Mouse (Mus musculus): ENCODE results near the gene Mturn. TPM values are rescaled to one million over a fixed set of nuclear protein-coding genes. Genes with fewer than 3 reads are reported as not detected.
A peak's percentile ranks its signal among the peaks of the same experiment; 100 is the strongest.

The Mturn gene
- polyA plus RNA-seq, 1 experiment, result 1.4 TPM

- TF ChIP-seq POLR2A (IDR thresholded peaks at IDR 0.05; ENCODE audit: insufficient read length, low read depth), result no peak
- no peak for TF ChIP-seq MYOG (IDR thresholded peaks at IDR 0.05; ENCODE audit: control insufficient read depth in 1 of 3, insufficient read depth in 1 of 3, insufficient read length in 2 of 3, low read depth in 2 of 3)
- TF ChIP-seq MYOD1 (IDR thresholded peaks at IDR 0.05; ENCODE audit: control insufficient read depth in 1 of 3, insufficient read length in 2 of 3, low read depth in 2 of 3), result no peak
- TF ChIP-seq CEBPB (IDR thresholded peaks at IDR 0.05; ENCODE audit: insufficient read depth, poor library complexity, severe bottlenecking), result no peak
- no peak for TF ChIP-seq POLR2AphosphoS2 (IDR thresholded peaks at IDR 0.05; ENCODE audit: insufficient read length, low read depth)
- H3ac ChIP-seq (ENCODE audit: control insufficient read depth, insufficient read length), result no peak overlapping the region
- no peaks in the 10 kb centered on the region for H3K79me2 ChIP-seq (ENCODE audit: control insufficient read depth, insufficient read depth)
- H3K36me3 ChIP-seq (ENCODE audit: control insufficient read depth, insufficient read depth), result no peaks in the 10 kb centered on the region
- H3K4me2 ChIP-seq (ENCODE audit: low read depth), result no peak overlapping the region
- no peak overlapping the region for H3K4me3 ChIP-seq
- H3K27me3 ChIP-seq (ENCODE audit: control insufficient read depth, insufficient read depth, insufficient read length), result no peaks in the 10 kb centered on the region
Observed at GRCm38 (mm10) chr6:54691368-54692116, 10.1 kb downstream of the Mturn start.

DNA sequence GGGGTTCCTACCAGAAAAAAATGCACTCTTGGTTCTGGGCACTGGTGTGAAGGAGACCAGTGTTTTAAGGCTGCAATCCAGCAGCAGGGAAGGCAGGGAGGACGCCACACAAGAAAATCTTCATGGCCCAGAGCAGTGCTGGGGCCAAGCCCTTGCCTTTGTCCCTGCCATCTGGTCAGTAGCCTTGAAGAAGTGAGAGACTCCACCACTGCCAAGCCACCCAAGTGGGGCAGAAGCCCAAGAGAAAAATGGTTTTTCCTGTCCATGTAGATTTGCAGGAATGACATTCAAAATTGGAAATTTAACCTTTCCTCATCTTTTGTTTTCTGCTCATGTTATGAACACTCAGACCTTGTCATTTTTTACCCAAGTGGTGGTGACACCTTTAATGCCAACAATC lies 10.8 kb downstream of the Mturn start:
- Histone ChIP-seq H3ac (ENCODE audit: control insufficient read depth, insufficient read length) (no peak overlapping the region), H3K36me3 (ENCODE audit: control insufficient read depth, insufficient read depth) (no peaks in the 10 kb centered on the region), H3K4me2 (ENCODE audit: low read depth) (no peak overlapping the region), H3K4me3 (no peak overlapping the region), H3K27me3 (ENCODE audit: control insufficient read depth, insufficient read depth, insufficient read length) (no peaks in the 10 kb centered on the region), H3K79me2 (ENCODE audit: control insufficient read depth, insufficient read depth) (no peaks in the 10 kb centered on the region)
- TF ChIP-seq MYOD1 (IDR thresholded peaks at IDR 0.05; ENCODE audit: control insufficient read depth in 1 of 3, insufficient read length in 2 of 3, low read depth in 2 of 3), result no peak
- TF ChIP-seq SRF (IDR thresholded peaks at IDR 0.05; ENCODE audit: control insufficient read depth, insufficient read length, low read depth), result no peak
- no peak for TF ChIP-seq POLR2A (IDR thresholded peaks at IDR 0.05; ENCODE audit: insufficient read length, low read depth)
- TF ChIP-seq E2F4 (IDR thresholded peaks at IDR 0.05; ENCODE audit: insufficient read depth), result no peak

DNA sequence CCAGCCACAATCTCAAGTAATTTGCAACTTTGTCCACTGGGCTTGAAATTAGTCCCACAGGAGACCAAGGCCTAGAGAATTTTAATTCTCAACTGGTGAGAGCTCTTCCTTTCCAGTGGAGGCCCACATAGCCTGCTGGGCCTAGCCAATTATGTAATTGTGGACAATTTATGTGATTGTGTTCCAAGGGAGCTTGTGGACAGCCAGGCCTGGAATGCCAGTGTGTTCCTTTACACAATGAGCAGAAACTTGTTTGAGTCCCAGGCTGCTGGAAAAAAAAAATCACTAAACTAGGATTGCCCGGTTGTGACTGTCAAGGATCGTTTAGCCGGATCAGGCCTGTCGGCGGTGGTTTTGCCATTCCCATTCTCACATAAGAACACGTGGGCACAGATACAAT lies 11.9 kb downstream of the Mturn start:
- H3K4me3 ChIP-seq, result no peak overlapping the region
- H3K79me2 ChIP-seq (ENCODE audit: control insufficient read depth, insufficient read depth), result no peaks in the 10 kb centered on the region
- no peaks in the 10 kb centered on the region for H3K27me3 ChIP-seq (ENCODE audit: control insufficient read depth, insufficient read depth, insufficient read length)
- H3ac ChIP-seq (ENCODE audit: control insufficient read depth, insufficient read length), result no peak overlapping the region
- TF ChIP-seq CEBPB (IDR thresholded peaks at IDR 0.05; ENCODE audit: insufficient read depth, poor library complexity, severe bottlenecking) (no peak), USF1 (IDR thresholded peaks at IDR 0.05; ENCODE audit: low read depth) (no peak), MYOG (IDR thresholded peaks at IDR 0.05; ENCODE audit: control insufficient read depth in 1 of 3, insufficient read depth in 1 of 3, insufficient read length in 2 of 3, low read depth in 2 of 3) (no peak), MYOD1 (IDR thresholded peaks at IDR 0.05; ENCODE audit: control insufficient read depth in 1 of 3, insufficient read length in 2 of 3, low read depth in 2 of 3) (no peak), POLR2AphosphoS2 (IDR thresholded peaks at IDR 0.05; ENCODE audit: insufficient read length, low read depth) (no peak), REST (IDR thresholded peaks at IDR 0.05; ENCODE audit: insufficient read depth, insufficient read length) (no peak), TCF12 (IDR thresholded peaks at IDR 0.05; ENCODE audit: insufficient read depth, poor library complexity, severe bottlenecking) (no peak), SRF (IDR thresholded peaks at IDR 0.05; ENCODE audit: control insufficient read depth, insufficient read length, low read depth) (no peak)
- H3K4me2 ChIP-seq (ENCODE audit: low read depth), result no peak overlapping the region
- H3K36me3 ChIP-seq (ENCODE audit: control insufficient read depth, insufficient read depth), result no peaks in the 10 kb centered on the region

DNA sequence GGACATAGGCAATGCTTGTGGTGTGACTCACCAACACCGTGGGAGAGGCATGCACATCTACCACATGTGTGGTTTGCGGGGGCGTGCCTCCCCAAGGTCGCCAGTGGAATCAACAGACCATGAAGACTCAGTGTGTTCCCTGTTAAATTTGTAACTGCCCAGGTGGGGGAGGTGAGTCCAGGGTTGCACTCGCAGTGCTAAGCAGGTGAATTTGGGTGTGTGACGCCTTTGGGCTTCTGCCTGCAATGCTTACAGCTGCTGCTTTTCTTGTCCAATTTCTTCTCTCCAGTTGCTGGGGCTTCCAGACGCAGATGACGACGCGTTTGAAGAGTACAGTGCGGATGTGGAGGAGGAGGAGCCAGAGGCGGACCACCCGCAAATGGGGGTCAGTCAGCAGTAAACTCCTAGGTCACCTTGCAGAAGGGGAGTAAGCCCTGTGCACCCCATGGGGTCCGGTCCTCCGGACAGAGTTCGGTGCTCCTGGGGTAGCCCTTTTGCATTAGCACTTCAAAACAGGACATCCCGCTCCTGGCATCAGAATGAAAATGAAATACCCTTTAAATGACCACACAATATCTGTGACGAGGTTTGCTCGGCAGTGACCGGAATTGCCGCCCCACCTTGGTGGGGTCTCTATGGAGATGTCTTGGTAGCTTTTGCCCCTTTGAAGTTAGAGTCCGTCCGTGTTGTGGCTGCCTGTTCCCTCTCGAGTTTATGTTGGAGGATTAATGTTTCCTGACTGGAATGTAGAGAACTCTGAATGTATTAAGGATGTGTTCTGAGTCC lies 17.5 kb downstream of the Mturn start:
- Histone ChIP-seq H3K36me3 (ENCODE audit: control insufficient read depth, insufficient read depth) (no peaks in the 10 kb centered on the region), H3K79me2 (ENCODE audit: control insufficient read depth, insufficient read depth) (no peaks in the 10 kb centered on the region), H3K27me3 (ENCODE audit: control insufficient read depth, insufficient read depth, insufficient read length) (no peaks in the 10 kb centered on the region), H3K4me2 (ENCODE audit: low read depth) (no peak overlapping the region), H3ac (ENCODE audit: control insufficient read depth, insufficient read length) (no peak overlapping the region), H3K4me3 (no peak overlapping the region)
- TF ChIP-seq REST (IDR thresholded peaks at IDR 0.05; ENCODE audit: insufficient read depth, insufficient read length) (no peak), MYOG (IDR thresholded peaks at IDR 0.05; ENCODE audit: control insufficient read depth in 1 of 3, insufficient read depth in 1 of 3, insufficient read length in 2 of 3, low read depth in 2 of 3) (peak in 1 of 3 experiments; percentile 17), MYOD1 (IDR thresholded peaks at IDR 0.05; ENCODE audit: control insufficient read depth in 1 of 3, insufficient read length in 2 of 3, low read depth in 2 of 3) (peak in 1 of 3 experiments; percentile 30), CEBPB (IDR thresholded peaks at IDR 0.05; ENCODE audit: insufficient read depth, poor library complexity, severe bottlenecking) (no peak)

DNA sequence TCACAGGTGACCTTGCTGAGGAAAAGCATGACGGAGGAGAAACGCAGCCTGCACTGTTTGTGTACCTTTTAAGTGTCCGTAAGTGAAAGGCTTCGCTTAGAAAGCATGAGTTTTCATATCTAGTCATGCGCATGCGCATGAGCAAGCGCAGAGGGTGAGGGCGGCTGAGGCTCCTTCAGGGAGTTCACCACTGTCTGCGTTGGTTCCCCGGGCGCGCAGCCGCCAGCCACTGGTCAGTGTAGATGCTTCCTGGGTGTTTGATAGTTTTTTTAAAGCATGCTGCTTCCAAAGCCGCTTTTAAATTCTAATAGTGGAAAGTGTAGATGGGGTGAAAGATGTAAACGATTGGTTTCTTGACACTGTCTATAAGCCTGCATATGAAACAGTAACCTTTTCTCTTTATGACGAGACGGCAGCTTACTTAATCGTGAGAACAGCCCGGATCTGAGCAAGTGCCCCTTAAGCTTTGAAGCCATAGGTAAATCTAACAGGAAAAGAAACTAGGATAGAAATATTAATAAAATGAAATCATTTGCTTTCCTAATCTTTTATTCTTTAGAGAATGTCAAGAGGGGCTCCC lies 18.1 kb downstream of the Mturn start:
- Histone ChIP-seq H3K4me3 (no peak overlapping the region), H3K27me3 (ENCODE audit: control insufficient read depth, insufficient read depth, insufficient read length) (no peaks in the 10 kb centered on the region), H3K4me2 (ENCODE audit: low read depth) (no peak overlapping the region), H3K79me2 (ENCODE audit: control insufficient read depth, insufficient read depth) (no peaks in the 10 kb centered on the region), H3ac (ENCODE audit: control insufficient read depth, insufficient read length) (no peak overlapping the region), H3K36me3 (ENCODE audit: control insufficient read depth, insufficient read depth) (no peaks in the 10 kb centered on the region)
- TF ChIP-seq TCF3 (IDR thresholded peaks at IDR 0.05; ENCODE audit: insufficient read length, low read depth) (no peak), E2F4 (IDR thresholded peaks at IDR 0.05; ENCODE audit: insufficient read depth) (no peak), REST (IDR thresholded peaks at IDR 0.05; ENCODE audit: insufficient read depth, insufficient read length) (no peak), CEBPB (IDR thresholded peaks at IDR 0.05; ENCODE audit: insufficient read depth, poor library complexity, severe bottlenecking) (no peak), POLR2AphosphoS2 (IDR thresholded peaks at IDR 0.05; ENCODE audit: insufficient read length, low read depth) (no peak), USF1 (IDR thresholded peaks at IDR 0.05; ENCODE audit: low read depth) (no peak), TCF12 (IDR thresholded peaks at IDR 0.05; ENCODE audit: insufficient read depth, poor library complexity, severe bottlenecking) (no peak), SRF (IDR thresholded peaks at IDR 0.05; ENCODE audit: control insufficient read depth, insufficient read length, low read depth) (no peak), MAX (IDR thresholded peaks at IDR 0.05; ENCODE audit: low read depth) (no peak), POLR2A (IDR thresholded peaks at IDR 0.05; ENCODE audit: insufficient read length, low read depth) (no peak), MYOD1 (IDR thresholded peaks at IDR 0.05; ENCODE audit: control insufficient read depth in 1 of 3, insufficient read length in 2 of 3, low read depth in 2 of 3) (no peak), MYOG (IDR thresholded peaks at IDR 0.05; ENCODE audit: control insufficient read depth in 1 of 3, insufficient read depth in 1 of 3, insufficient read length in 2 of 3, low read depth in 2 of 3) (no peak)
